Mouse (Mus musculus) left cerebral cortex, postnatal 14 days (tissue): ENCODE measurements around the gene Cc2d2b. TPM values are rescaled to one million over a fixed set of nuclear protein-coding genes. Genes with fewer than 3 reads are reported as not detected.

Experiments used
- DNase-seq, 2 experiments: peaks; one replicate each; pipeline ENCODE4 v3.0.0; 2021 to 2022; ENCODE audit warnings: low spot score in 2 of 2, mixed read lengths in 1 of 2
- intact Hi-C: fragments of 180-260 bp; cut with DNase I; formaldehyde crosslinking; loops from one replicate; pipeline ENCODE4 v1.15.1; 2025
- total RNA-seq, 2 experiments: library from RNA; stranded (reverse); gene quantifications; 2 replicates each; pipeline ENCODE4 v1.2.3; 2021

Cc2d2b gene
- total RNA-seq, 2 experiments from 2014 or later: 0.15 to 0.17 TPM

GRCm38 (mm10) chr19:40738683-40739324 is 9.7 kb upstream of the Cc2d2b start:
- DNase-seq: no peak
- intact Hi-C loops: no loop called here

GRCm38 (mm10) chr19:40746603-40747002 is 1.9 kb upstream of the Cc2d2b start:
- intact Hi-C loops: loop anchor here (5.0 kb wide), 1 partner anchor 271 kb away; no protein-coding TSS in a partner anchor

GRCm38 (mm10) chr19:40754311-40754710 is 5.8 kb downstream of the Cc2d2b start:
- intact Hi-C loops: no loop called here
- peak in 1 of 2 experiments; percentile 30 for DNase-seq

More at GRCm38 (mm10) chr19:40746603-40747002, 1.9 kb upstream of the Cc2d2b start:
- DNase-seq: peak; percentile 32 to 55

GRCm38 (mm10) chr19:40760071-40760470 is 11.5 kb downstream of the Cc2d2b start:
- intact Hi-C loops: no loop called here
- no peak for DNase-seq

GRCm38 (mm10) chr19:40762023-40762759 is 13.6 kb downstream of the Cc2d2b start:
- DNase-seq: peak; percentile 57 to 62
- intact Hi-C loops: no loop called here

GRCm38 (mm10) chr19:40767189-40767588 is 18.6 kb downstream of the Cc2d2b start:
- intact Hi-C loops: no loop called here

GRCm38 (mm10) chr19:40769341-40769770 is 20.8 kb downstream of the Cc2d2b start:
- no peak for DNase-seq
- intact Hi-C loops: no loop called here

More at GRCm38 (mm10) chr19:40767189-40767588, 18.6 kb downstream of the Cc2d2b start:
- DNase-seq: no peak

GRCm38 (mm10) chr19:40788004-40788714 is 39.6 kb downstream of the Cc2d2b start:
- intact Hi-C loops: no loop called here
- no peak for DNase-seq

GRCm38 (mm10) chr19:40788715-40789084 is 40.1 kb downstream of the Cc2d2b start:
- no peak for DNase-seq
- intact Hi-C loops: no loop called here

- intact Hi-C loops: no loop called here
- DNase-seq: no peak
Measured at GRCm38 (mm10) chr19:40805176-40805737, 56.7 kb downstream of the Cc2d2b start.

GRCm38 (mm10) chr19:40809858-40810257 is 61.3 kb downstream of the Cc2d2b start:
- intact Hi-C loops: no loop called here

GRCm38 (mm10) chr19:40811840-40812239 is 63.3 kb downstream of the Cc2d2b start:
- no peak for DNase-seq
- intact Hi-C loops: no loop called here

More at GRCm38 (mm10) chr19:40809858-40810257, 61.3 kb downstream of the Cc2d2b start:
- DNase-seq: no peak

- no peak for DNase-seq
- intact Hi-C loops: no loop called here
Measured at GRCm38 (mm10) chr19:40812778-40813177, 64.2 kb downstream of the Cc2d2b start.

GRCm38 (mm10) chr19:40813385-40813784 is 64.8 kb downstream of the Cc2d2b start:
- intact Hi-C loops: no loop called here
- no peak for DNase-seq

- DNase-seq: no peak
- intact Hi-C loops: no loop called here
Measured at GRCm38 (mm10) chr19:40815645-40816183, 67.2 kb downstream of the Cc2d2b start.

GRCm38 (mm10) chr19:40817901-40818532 is 69.5 kb downstream of the Cc2d2b start:
- intact Hi-C loops: no loop called here

GRCm38 (mm10) chr19:40818764-40819163 is 70.2 kb downstream of the Cc2d2b start:
- peak in 1 of 2 experiments; percentile 7 for DNase-seq
- intact Hi-C loops: no loop called here

More at GRCm38 (mm10) chr19:40817901-40818532, 69.5 kb downstream of the Cc2d2b start:
- DNase-seq: no peak

GRCm38 (mm10) chr19:40821306-40821825 is 72.8 kb downstream of the Cc2d2b start:
- no peak for DNase-seq
- intact Hi-C loops: no loop called here

- intact Hi-C loops: no loop called here
- DNase-seq: no peak
Measured at GRCm38 (mm10) chr19:40825636-40826035, 77.1 kb downstream of the Cc2d2b start.
